Mouse (Mus musculus): Measurements from ENCODE around the gene Tbc1d14.

DNA sequence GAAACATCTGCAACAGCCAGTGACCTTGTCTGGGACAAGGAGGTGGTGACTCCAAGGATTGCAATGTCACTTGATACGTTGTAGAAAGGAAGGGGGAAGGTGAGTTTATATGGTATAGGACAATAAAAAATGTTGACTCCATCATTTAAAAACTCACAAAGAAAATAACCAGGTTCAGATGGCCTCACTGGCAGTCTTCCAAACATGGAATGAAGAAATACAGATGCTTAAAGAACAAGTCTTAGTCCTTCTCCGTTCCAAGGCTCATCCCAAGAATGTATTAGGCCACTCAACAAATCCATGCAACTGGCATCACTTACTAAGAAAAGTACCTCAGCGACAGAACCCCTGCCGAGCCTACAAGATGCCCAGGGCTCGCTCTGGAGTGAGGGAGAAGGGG lies 38.6 kb downstream of the Tbc1d14 start:
- no peak for TF ChIP-seq HCFC1 (IDR thresholded peaks at IDR 0.05; ENCODE audit: borderline replicate concordance, insufficient read depth, low read length)
- TF ChIP-seq CHD2 (IDR thresholded peaks at IDR 0.05; ENCODE audit: low read depth, low read length): no peak
